Mouse (Mus musculus): ENCODE measurements around the gene Dtx4.

Gene Dtx4

GRCm38 (mm10) chr19:12465530-12466144 is 35.6 kb downstream of the Dtx4 start:
- no peak for DNase-seq

DNA sequence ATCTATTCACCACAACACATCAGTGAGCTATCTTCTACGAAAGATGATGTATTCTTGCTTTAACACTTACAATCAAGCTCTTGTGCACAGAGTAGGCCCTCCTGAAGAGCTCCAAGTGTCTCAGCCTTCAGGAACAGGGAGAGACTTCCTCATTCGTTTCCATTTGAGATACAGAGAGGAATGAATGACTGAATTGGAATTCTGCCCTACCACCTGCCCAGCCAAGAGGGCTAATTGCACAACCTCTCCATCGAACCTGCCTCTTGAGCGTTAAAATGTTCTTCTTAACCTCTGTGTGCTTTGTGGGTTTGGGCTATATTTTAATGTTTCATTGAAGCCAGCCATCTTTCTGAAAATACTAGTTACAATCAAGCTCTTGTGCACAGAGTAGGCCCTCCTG is 36.6 kb downstream of the Dtx4 start:
- DNase-seq: no peak

DNA sequence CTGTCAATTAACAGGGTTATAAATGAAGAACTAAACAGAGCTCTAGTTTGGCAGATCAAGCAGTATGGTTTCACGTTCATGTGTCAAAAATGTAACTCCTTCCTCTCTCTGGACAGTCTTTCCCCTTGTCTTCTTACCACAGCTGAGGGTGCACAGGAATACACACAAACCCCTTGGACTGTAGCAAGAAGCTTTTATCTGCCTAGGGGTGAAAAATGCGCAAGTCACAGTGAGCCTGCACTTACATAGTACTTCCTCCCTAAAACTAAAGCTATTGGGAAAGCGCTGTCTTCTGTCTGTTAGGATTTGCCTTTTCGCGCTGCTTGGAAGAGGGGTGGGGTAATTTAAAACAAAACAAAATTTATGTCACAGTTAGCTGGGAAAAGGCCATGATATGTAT is 37.1 kb downstream of the Dtx4 start:
- no peak for DNase-seq

- no peak for DNase-seq
Measured at GRCm38 (mm10) chr19:12463722-12464035, 37.6 kb downstream of the Dtx4 start.

DNA sequence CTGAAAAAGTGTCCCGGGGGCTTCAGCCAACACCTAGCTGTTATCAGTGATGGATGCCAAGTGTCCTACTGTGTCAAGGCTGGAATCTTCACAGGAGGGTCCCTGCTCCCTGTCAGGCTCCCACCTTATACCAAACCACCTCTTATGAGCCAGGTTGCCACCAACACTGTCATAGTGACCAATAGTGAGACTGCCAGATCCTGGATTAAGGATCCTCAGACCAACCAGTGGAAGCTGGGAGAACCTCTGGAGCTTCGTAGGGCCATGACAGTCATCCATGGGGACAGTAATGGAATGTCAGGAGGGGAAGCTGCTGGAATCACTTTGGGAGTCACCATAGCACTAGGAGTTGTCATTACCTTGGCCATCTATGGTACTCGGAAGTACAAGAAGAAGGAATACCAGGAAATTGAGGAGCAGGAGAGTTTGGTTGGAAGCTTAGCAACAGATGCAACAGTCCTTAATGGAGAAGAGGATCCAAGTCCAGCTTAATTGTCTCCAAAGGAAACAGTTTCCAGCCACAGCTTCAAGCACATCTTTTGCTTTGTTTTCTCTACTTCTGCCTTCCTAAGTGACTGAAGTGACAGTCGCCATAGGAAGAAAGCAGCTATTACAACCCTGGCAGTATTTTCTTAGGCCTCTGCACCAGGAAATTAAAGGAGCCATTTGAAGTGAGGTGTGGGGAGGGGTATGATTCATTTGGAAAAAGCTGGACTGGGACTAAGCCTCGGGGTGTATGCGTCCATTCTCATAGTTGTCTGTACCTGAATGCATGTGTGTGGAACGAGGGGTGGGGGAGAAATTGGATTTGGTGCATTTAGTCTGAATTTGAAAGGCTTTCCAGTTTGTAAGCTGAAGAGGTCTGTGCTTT is 38.2 kb downstream of the Dtx4 start:
- DNase-seq: no peak

- DNase-seq: no peak
Measured at GRCm38 (mm10) chr19:12460282-12461249, 40.7 kb downstream of the Dtx4 start, which contains the start of gene Mpeg1. Gene Mpeg1, plus strand, starts transcription at chr19:12460779.

GRCm38 (mm10) chr19:12459516-12459915 is 41.7 kb downstream of the Dtx4 start:
- DNase-seq: no peak

- DNase-seq: no peak
Measured at GRCm38 (mm10) chr19:12457401-12458066, 43.7 kb downstream of the Dtx4 start.

DNA sequence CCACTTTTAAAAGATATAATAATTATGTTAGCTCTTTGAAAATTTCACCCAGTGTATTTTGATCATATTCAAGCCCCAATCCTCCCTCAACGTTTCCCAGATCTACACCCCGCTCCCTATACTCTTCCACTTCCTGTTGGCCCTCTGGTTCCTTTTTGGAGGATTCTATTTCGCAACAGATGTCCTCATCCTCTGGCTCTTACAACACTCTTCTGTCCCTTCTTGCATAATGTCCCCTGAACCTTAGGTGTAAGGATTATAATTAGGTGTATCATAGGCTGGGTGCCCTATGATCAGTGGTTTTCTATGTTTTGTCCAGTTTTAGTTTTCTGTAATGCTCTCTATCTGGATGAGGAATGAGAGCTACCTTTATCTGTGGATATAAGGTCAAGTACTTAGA is 56.2 kb downstream of the Dtx4 start:
- DNase-seq: no peak

- DNase-seq: no peak
Measured at GRCm38 (mm10) chr19:12442560-12442959, 58.7 kb downstream of the Dtx4 start.

DNA sequence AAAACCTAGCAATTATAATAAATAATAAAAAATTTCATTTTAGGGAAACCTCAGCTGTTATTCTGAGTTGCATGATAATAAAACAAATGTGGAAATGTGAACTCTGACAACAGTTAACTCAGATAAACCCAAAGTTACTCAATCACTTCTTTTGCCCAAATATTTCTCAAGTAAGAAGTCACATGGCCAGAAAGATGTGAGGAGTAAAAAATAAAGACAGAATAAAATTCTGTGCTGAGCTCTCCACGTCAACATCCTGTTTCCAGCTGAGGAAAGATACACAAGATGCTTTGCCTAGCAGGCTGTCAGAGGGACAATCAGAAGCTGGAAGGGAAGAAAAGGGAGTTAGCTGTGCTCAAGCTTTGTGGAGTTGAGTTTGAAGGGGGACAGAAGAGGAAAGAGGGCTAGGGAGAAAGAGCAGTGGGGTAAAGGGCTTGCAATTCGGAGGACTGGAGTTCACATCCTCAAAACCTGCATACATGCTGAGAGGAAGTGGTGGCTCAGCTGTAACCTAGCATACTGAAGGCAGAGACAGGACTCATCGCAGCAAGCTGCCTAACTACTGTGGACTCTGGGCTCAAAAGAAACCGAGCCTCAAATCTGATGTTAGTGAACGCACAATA is 61.0 kb downstream of the Dtx4 start:
- no peak for DNase-seq

- no peak for DNase-seq
Measured at GRCm38 (mm10) chr19:12439581-12439980, 61.7 kb downstream of the Dtx4 start.

- DNase-seq: no peak
Measured at GRCm38 (mm10) chr19:12435750-12436524, 65.3 kb downstream of the Dtx4 start.

- DNase-seq: no peak
Measured at GRCm38 (mm10) chr19:12435011-12435416, 66.2 kb downstream of the Dtx4 start.

- no peak for DNase-seq
Measured at GRCm38 (mm10) chr19:12433033-12433432, 68.2 kb downstream of the Dtx4 start.

DNA sequence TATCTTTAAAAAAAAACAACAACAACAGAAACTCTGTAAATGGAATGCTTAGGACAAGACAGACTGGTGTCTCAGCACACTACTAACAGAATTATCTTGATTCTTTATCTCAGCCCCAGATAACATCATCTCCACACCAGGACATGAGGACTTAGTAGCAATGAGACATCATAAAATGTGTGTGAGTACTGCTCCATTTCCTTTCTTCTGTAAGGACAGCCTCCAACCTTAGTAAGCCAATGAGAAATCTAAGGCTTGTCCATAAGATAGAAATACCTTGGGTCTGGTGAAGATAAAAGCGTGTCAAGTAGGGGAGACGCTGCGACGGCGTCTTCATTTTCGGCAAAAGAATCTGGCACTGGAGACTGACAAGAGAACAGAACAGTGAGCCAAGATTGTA is 73.6 kb downstream of the Dtx4 start, which contains the start of gene Pfpl:
Gene Pfpl (plus strand): TSS at position 301 of the 400 bp plus-strand sequence.
- DNase-seq: no peak

GRCm38 (mm10) chr19:12427101-12427500 is 74.2 kb downstream of the Dtx4 start:
- no peak for DNase-seq

GRCm38 (mm10) chr19:12421680-12422079 is 79.6 kb downstream of the Dtx4 start:
- no peak for DNase-seq

DNA sequence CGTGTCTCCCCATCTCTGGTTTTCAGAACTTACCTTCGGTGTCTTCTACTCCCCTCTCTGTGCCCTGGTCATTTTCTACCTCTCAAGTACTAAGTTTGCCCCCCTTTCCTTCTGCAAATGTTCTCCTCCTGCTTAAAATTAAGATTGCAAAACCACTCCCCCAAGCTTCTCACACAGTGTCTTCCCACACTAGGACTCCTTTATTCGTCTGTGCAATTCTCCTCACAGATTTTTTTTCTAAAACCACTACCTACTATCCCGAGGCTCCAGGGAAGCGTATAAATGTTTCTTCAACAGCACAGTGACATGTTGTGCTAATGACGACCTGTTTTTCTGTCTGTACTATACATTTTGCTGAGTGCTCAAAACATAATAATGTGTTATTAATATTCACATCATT is 80.7 kb downstream of the Dtx4 start:
- DNase-seq: no peak

- DNase-seq: no peak
Measured at GRCm38 (mm10) chr19:12418312-12418711, 82.9 kb downstream of the Dtx4 start.

- no peak for DNase-seq
Measured at GRCm38 (mm10) chr19:12417361-12417760, 83.9 kb downstream of the Dtx4 start, which contains the start of gene Olfr1441. Gene Olfr1441, plus strand, starts transcription at chr19:12417433.

Measured in right cerebral cortex, postnatal 4 days (tissue).